Mouse (Mus musculus) C2C12 (cell line): ENCODE measurements around the gene Rhd.

Source experiments
- CTCF ChIP-seq: IDR thresholded peaks from one replicate; pipeline ENCODE4 v1.5.1; 2011; ENCODE audit not compliant: control insufficient read depth, insufficient read depth, insufficient read length
- FOSL1 ChIP-seq: IDR thresholded peaks from one replicate; pipeline ENCODE4 v1.8.0; 2011; ENCODE audit warnings: mild to moderate bottlenecking, low read length; ENCODE audit not compliant: poor library complexity, insufficient read depth, severe bottlenecking
- MAX ChIP-seq: IDR thresholded peaks from one replicate; pipeline ENCODE4 v1.6.1; 2011; ENCODE audit warnings: mild to moderate bottlenecking, control low read depth
- MYOG ChIP-seq: IDR thresholded peaks from one replicate; pipeline ENCODE4 v1.6.1; 2011; ENCODE audit not compliant: control insufficient read depth, insufficient read length; ENCODE audit errors: extremely low read depth
- USF1 ChIP-seq: IDR thresholded peaks from one replicate; pipeline ENCODE4 v1.6.1; 2011; ENCODE audit warnings: low read depth, mild to moderate bottlenecking, control low read depth, moderate library complexity

- TF ChIP-seq MAX (no peak), CTCF (no peak), FOSL1 (no peak), USF1 (no peak), MYOG (no peak)
Observed at GRCm38 (mm10) chr4:134871950-134872349, 7.6 kb downstream of the Rhd start.
